Mouse (Mus musculus): ENCODE data around the gene Fam166b.

DNA sequence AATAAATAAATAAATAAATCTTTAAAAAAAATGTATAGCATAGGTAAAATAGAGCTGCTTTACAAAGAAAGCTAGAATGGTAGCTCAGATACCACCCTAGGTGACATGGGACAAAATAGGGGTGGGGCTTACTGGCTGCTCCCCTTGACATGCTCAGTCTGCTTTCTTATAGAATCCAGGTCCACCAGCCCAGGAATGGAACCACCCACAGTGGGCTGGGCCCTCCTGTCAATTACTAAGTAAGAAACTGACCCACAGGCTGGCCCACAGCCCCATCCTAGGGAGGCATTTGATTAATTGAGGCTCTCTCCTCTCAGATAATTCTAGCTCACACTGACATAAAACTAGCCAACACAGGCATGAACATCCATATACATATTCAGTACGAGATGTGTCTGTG lies 3.9 kb upstream of the Fam166b start:
- TF ChIP-seq POLR2A (IDR thresholded peaks at IDR 0.05; ENCODE audit: control insufficient read depth, low read depth, low read length) (no peak), CTCF (IDR thresholded peaks at IDR 0.05; ENCODE audit: control insufficient read depth, insufficient read depth, insufficient replicate concordance, low read depth, low read length) (no peak)
